Mouse (Mus musculus) hindbrain, embryonic 11.5 days (tissue): ENCODE measurements around the gene Lmntd2. TPM values are rescaled to one million over a fixed set of nuclear protein-coding genes. Genes with fewer than 3 reads are reported as not detected.

Experiments
- ATAC-seq: fragments of 200-750 bp; cut with Nextera tagmentation; 2 replicates; pipeline ENCODE4 v1.8.0; 2017; ENCODE audit warnings: mild to moderate bottlenecking, moderate TSS enrichment, moderate library complexity; ENCODE audit not compliant: low FRiP score
- DNase-seq: peaks from one replicate; pipeline ENCODE4 v3.0.0-alpha.2; 2015; ENCODE audit warnings: low spot score
- H3K27ac ChIP-seq: fragments of 300-500 bp; sonication (generic); 2 replicates; pipeline ENCODE4 v1.5.1; 2014; ENCODE audit warnings: mild to moderate bottlenecking, low read depth, low read length
- H3K27me3 ChIP-seq: fragments of 300-500 bp; sonication (generic); 2 replicates; pipeline ENCODE4 v1.6.1; 2014; ENCODE audit warnings: mild to moderate bottlenecking, low read length, moderate library complexity, mixed read lengths; ENCODE audit not compliant: control insufficient read depth, insufficient read depth
- H3K36me3 ChIP-seq: fragments of 300-500 bp; sonication (generic); 2 replicates; pipeline ENCODE4 v1.6.1; 2014; ENCODE audit warnings: mild to moderate bottlenecking, low read length, moderate library complexity, mixed read lengths; ENCODE audit not compliant: control insufficient read depth, insufficient read depth
- H3K4me1 ChIP-seq: fragments of 300-500 bp; sonication (generic); replicated peaks from 2 replicates; pipeline ENCODE4 v1.6.1; 2014; ENCODE audit warnings: low read length, mixed read lengths; ENCODE audit not compliant: control insufficient read depth, insufficient read depth
- H3K4me2 ChIP-seq: fragments of 300-500 bp; sonication (generic); replicated peaks from 2 replicates; pipeline ENCODE4 v1.6.1; 2014; ENCODE audit warnings: mild to moderate bottlenecking, low read depth, low read length
- H3K4me3 ChIP-seq: fragments of 300-500 bp; sonication (generic); 2 replicates; pipeline ENCODE4 v1.5.1; 2014; ENCODE audit warnings: low read depth, low read length
- H3K9ac ChIP-seq: fragments of 300-500 bp; sonication (generic); 2 replicates; pipeline ENCODE4 v1.6.1; 2014; ENCODE audit warnings: low read depth, low read length
- H3K9me3 ChIP-seq: fragments of 300-500 bp; sonication (generic); 2 replicates; pipeline ENCODE4 v1.6.1; 2016; ENCODE audit warnings: low read length; ENCODE audit not compliant: control insufficient read depth
- WGBS: fragments of 180-500 bp; shearing (Covaris S2); extraction: QIAGEN DNeasy Blood & Tissue Kit; methylation state at CpG from one replicate; pipeline ENCODE4 v1.1.7; 2014; 5-methylcytosine and 5-hydroxymethylcytosine counted together
- polyA plus RNA-seq: library from polyadenylated mRNA; unstranded; fragments of >200 nt; fragmentation: Nextera tagmentation; extraction: Ambion mirVana; gene quantifications from 2 replicates; pipeline ENCODE4 v1.2.1, GENCODE M21; 2014

Lmntd2 gene
- polyA plus RNA-seq, 1 experiment from 2014 or later = 2.3 TPM

DNA sequence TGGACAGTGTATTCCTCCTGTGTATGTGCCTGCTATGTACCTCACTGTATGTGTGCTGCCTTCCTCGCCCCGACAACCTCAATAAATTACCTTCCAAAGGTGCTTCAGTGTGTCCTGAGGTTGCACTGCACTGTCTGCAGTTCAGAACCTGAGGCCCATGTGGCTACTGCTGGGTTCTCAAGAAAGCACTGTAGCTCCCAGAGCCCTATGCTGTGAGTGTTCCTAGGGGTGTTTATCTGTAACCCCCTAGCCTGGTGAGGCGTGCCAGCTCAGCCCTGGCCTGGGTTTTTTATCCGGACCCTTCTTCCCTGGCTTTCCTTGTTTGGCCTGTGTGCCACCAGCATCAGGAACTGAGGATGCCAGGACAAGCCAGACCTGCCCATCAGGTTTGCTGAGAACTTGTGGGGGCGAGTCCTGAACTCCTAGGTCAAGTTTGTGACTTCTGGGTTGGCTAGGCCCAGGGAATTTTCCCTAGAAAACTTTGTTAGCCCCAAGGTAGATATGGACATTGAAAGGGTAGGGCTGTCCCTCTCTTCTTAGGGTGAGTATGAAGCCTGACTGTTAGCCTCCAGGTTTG is 4.8 kb upstream of the Lmntd2 start:
- Histone ChIP-seq H3K36me3 (0 out of 2 replicates have a peak, but pooled peaks cover 4% of the 10 kb centered on the region), H3K9ac (no peak overlapping the region), H3K27me3 (no peaks in the 10 kb centered on the region), H3K4me2 (no peak overlapping the region), H3K4me1 (peaks cover 16% of the 10 kb centered on the region), H3K27ac (no peak overlapping the region), H3K4me3 (no peak overlapping the region), H3K9me3 (no peaks in the 10 kb centered on the region)
- 92% methylated on average over 5 of the region's 5 CpGs for WGBS
- ATAC-seq (no peak), DNase-seq (no peak)

DNA sequence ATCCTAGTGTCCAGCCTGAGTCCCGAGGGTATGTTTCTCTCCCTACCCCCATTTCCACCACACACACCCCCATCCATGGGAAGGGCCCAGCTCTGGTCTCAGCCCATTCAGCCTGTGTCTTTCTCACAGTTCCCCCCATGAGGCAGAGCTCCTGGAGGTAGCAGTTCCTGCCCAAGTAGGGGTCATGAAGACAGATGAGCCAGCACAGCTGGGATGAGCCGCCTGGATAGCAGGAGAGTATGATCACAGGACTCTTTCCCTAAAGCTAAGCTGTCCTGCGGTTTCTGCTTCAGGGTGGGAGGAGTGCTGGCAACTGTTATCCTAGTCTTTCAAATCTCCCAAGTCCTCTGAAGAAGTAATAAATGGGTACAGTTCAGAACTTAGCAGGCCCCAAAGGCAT is 4.3 kb upstream of the Lmntd2 start:
- H3K9ac ChIP-seq = no peak overlapping the region
- H3K4me1 ChIP-seq = peaks cover 16% of the 10 kb centered on the region
- ATAC-seq = no peak

DNA sequence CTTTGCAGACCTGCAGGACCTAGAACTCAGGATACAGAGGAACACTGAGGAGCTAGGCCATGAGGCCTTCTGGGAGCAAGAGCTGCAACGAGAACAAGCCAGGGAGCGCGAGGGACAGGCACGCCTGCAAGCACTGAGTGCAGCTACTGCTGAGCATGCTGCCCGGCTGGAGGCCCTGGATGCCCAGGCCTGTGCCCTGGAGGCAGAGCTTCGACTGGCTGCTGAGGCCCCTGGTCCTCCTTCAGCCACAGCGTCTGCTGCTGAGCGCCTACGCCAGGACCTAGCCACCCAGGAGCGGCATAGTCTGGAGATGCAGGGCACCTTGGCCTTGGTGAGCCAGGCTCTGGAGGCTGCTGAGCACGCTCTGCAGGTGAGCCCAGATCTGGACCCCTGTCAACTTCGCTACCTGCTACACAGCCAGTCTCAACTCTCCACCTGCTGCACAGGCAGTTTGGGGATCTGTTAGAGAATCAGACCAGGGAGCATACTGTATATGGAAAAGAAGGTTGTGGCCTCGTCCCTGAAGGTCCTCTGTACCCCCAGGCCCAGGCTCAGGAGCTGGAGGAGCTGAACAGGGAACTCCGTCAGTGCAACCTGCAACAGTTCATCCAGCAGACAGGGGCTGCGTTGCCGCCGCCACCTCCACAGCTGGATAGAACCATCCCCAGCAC is 3.6 kb upstream of the Lmntd2 start:
- Histone ChIP-seq H3K4me2 (0 out of 2 replicates have a peak overlapping the region, but pooled peaks have one; percentile 85), H3K27ac (no peak overlapping the region), H3K9ac (0 out of 2 replicates have a peak overlapping the region, but pooled peaks have one; percentile 15), H3K9me3 (no peaks in the 10 kb centered on the region), H3K4me3 (no peak overlapping the region), H3K4me1 (peaks cover 16% of the 10 kb centered on the region), H3K36me3 (0 out of 2 replicates have a peak, but pooled peaks cover 4% of the 10 kb centered on the region), H3K27me3 (no peaks in the 10 kb centered on the region)
- WGBS = 95% methylated on average over 17 of the region's 17 CpGs
- ATAC-seq (no peak), DNase-seq (no peak)

More for the DNA sequence above, 4.3 kb upstream of the Lmntd2 start:
- 0 out of 2 replicates have a peak, but pooled peaks cover 4% of the 10 kb centered on the region for H3K36me3 ChIP-seq
- no peak for DNase-seq
- H3K4me2 ChIP-seq = no peak overlapping the region
- WGBS = 81% methylated on average over 3 of the region's 3 CpGs
- no peaks in the 10 kb centered on the region for H3K27me3 ChIP-seq
- no peak overlapping the region for H3K4me3 ChIP-seq
- no peak overlapping the region for H3K27ac ChIP-seq
- H3K9me3 ChIP-seq = no peaks in the 10 kb centered on the region

GRCm38 (mm10) chr7:141216894-141217293 is 3.0 kb upstream of the Lmntd2 start:
- H3K4me3 ChIP-seq = no peak overlapping the region
- H3K4me1 ChIP-seq = peaks cover 12% of the 10 kb centered on the region
- DNase-seq (no peak), ATAC-seq (no peak)
- no peaks in the 10 kb centered on the region for H3K27me3 ChIP-seq
- H3K36me3 ChIP-seq = 0 out of 2 replicates have a peak, but pooled peaks cover 4% of the 10 kb centered on the region
- H3K9me3 ChIP-seq = no peaks in the 10 kb centered on the region
- no peak overlapping the region for H3K9ac ChIP-seq
- H3K4me2 ChIP-seq = peak overlapping the region; percentile 85
- H3K27ac ChIP-seq = no peak overlapping the region
- 87% methylated on average over 11 of the region's 11 CpGs for WGBS

- ATAC-seq (peak; percentile 74), DNase-seq (no peak)
- Histone ChIP-seq H3K27ac (peak overlapping the region; percentile 67), H3K4me1 (peaks cover 10% of the 10 kb centered on the region), H3K4me3 (peak overlapping the region; percentile 56), H3K9me3 (no peaks in the 10 kb centered on the region), H3K27me3 (no peaks in the 10 kb centered on the region), H3K9ac (peak overlapping the region; percentile 54), H3K36me3 (0 out of 2 replicates have a peak, but pooled peaks cover 4% of the 10 kb centered on the region), H3K4me2 (peak overlapping the region; percentile 85)
- WGBS = under 1% methylated on average over 42 of the region's 42 CpGs
These were observed 2.2 kb upstream of the Lmntd2 start for GRCm38 (mm10) chr7:141215880-141216733.

DNA sequence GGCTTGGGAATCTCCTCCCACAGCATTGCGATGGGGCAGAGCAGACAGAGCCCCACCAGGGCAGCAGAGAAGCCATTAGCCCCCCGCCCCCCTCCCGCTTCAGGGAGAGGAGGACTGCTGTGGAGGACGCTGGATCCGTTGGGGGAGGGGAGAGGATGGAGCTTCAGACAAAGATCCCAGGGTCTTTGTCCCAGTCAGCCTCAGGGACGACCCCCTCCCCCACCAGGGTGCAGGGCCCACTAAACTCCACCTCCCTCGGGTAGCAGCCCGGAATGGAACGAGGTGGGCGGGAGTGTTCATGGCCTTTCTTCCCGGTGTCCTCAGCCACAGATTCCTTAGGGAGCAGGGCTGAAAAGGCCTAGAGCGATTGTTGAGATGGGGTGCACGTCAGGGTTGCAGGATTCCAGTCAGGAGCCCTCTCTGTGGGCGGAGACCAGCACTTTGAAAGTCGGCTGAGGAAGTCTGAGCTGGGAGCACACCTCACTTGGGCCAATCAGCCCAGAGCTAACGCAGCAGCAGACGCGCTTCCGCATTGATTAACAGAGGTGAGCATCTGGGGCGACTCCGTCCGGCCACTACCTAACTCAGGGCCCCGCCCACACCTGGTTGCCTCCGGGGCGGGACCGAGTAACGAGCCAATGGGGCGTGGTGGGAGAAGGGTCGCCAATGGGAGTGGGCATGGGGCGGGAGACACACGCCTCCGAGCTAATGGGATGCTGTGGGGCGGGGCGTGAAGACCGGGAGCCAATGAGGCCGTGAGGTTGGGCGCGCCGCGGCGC is 1.4 kb upstream of the Lmntd2 start, which contains the start of gene Rassf7:
Gene Rassf7, plus strand, starts transcription at position 760 of the 779 bp plus-strand sequence.
- no peaks in the 10 kb centered on the region for H3K27me3 ChIP-seq
- peaks cover 7% of the 10 kb centered on the region; the same call in 1 of the 2 replicates for H3K4me1 ChIP-seq
- H3K4me3 ChIP-seq = peak within 1 kb of the TSS; percentile 56
- H3K9me3 ChIP-seq = no peaks in the 10 kb centered on the region
- DNase-seq (peak; percentile 97), ATAC-seq (peak; percentile 97)
- H3K27ac ChIP-seq = peak within 1 kb of the TSS; percentile 96
- peak within 1 kb of the TSS; percentile 71 for H3K9ac ChIP-seq
- 0 out of 2 replicates have a peak, but pooled peaks cover 4% of the 10 kb centered on the region for H3K36me3 ChIP-seq
- H3K4me2 ChIP-seq = peak within 1 kb of the TSS; percentile 85
- under 1% methylated on average over 41 of the region's 41 CpGs for WGBS

DNA sequence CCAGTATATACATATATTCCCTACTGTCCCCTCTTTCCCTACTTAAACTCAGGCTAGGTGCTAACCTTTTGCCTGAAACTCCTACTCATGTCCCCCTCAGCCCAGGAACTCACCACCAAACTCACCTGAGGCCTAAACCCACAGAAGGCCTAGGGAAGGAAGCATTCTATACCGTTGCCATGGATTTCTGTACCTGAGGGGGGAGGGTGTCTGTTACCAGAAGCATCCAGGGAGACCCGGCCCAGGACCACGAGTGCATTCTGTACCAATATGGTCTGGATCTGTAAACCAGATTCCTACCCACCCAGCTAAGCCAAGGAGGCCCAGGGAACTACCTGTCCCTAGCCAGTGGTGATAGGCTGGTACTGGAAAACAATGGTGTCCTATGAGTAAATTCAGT is 430 bp upstream of the Lmntd2 start:
- H3K9ac ChIP-seq = no peak overlapping the region
- H3K27me3 ChIP-seq = no peaks in the 10 kb centered on the region
- ATAC-seq (no peak), DNase-seq (no peak)
- H3K4me1 ChIP-seq = peaks cover 7% of the 10 kb centered on the region; the same call in 1 of the 2 replicates
- H3K27ac ChIP-seq = peak overlapping the region; percentile 96
- H3K4me2 ChIP-seq = no peak overlapping the region
- H3K36me3 ChIP-seq = 0 out of 2 replicates have a peak, but pooled peaks cover 4% of the 10 kb centered on the region
- 84% methylated on average over 3 of the region's 3 CpGs for WGBS
- H3K4me3 ChIP-seq = no peak overlapping the region; the same call in 1 of the 2 replicates
- H3K9me3 ChIP-seq = no peaks in the 10 kb centered on the region

- Histone ChIP-seq H3K9me3 (no peaks in the 10 kb centered on the region), H3K27me3 (no peaks in the 10 kb centered on the region), H3K36me3 (0 out of 2 replicates have a peak, but pooled peaks cover 4% of the 10 kb centered on the region), H3K27ac (no peak overlapping the region), H3K4me2 (no peak overlapping the region), H3K4me1 (peaks cover 7% of the 10 kb centered on the region; the same call in 1 of the 2 replicates), H3K9ac (no peak overlapping the region), H3K4me3 (no peak overlapping the region)
- DNase-seq = no peak
- ATAC-seq = no peak
- 87% methylated on average over 3 of the region's 3 CpGs for WGBS
These were observed 747 bp downstream of the Lmntd2 start for GRCm38 (mm10) chr7:141213133-141213532.
